Mouse (Mus musculus) hindbrain, embryonic 16.5 days (tissue): ENCODE results near the gene 3425401B19Rik. TPM values are rescaled to one million over a fixed set of nuclear protein-coding genes. Genes with fewer than 3 reads are reported as not detected.

Source experiments
- ATAC-seq: fragments of 200-750 bp; cut with Nextera tagmentation; 2 replicates; pipeline ENCODE4 v1.8.0; 2017; ENCODE audit warnings: moderate TSS enrichment, moderate library complexity
- H3K27ac ChIP-seq: fragments of 300-500 bp; sonication (generic); 2 replicates; pipeline ENCODE4 v1.5.1; 2014; ENCODE audit warnings: low read depth, mild to moderate bottlenecking, control low read depth, low read length, moderate library complexity
- H3K27me3 ChIP-seq: fragments of 300-500 bp; sonication (generic); replicated peaks from 2 replicates; pipeline ENCODE4 v1.6.1; 2014; ENCODE audit warnings: low read length; ENCODE audit not compliant: control insufficient read depth, insufficient read depth
- H3K36me3 ChIP-seq: fragments of 300-500 bp; sonication (generic); 2 replicates; pipeline ENCODE4 v1.6.1; 2014; ENCODE audit warnings: mild to moderate bottlenecking, low read length, moderate library complexity, mixed read lengths; ENCODE audit not compliant: control insufficient read depth, insufficient read depth
- H3K4me1 ChIP-seq: fragments of 300-500 bp; sonication (generic); 2 replicates; pipeline ENCODE4 v1.6.1; 2014; ENCODE audit warnings: low read depth, low read length; ENCODE audit not compliant: control insufficient read depth, insufficient read depth
- H3K4me2 ChIP-seq: fragments of 300-500 bp; sonication (generic); 2 replicates; pipeline ENCODE4 v1.6.1; 2014; ENCODE audit warnings: mild to moderate bottlenecking, low read length, control low read depth, moderate library complexity
- H3K4me3 ChIP-seq: fragments of 300-500 bp; sonication (generic); 2 replicates; pipeline ENCODE4 v1.5.1; 2014; ENCODE audit warnings: mild to moderate bottlenecking, low read length, control low read depth, moderate library complexity
- H3K9ac ChIP-seq: fragments of 300-500 bp; sonication (generic); 2 replicates; pipeline ENCODE4 v1.6.1; 2014; ENCODE audit warnings: low read depth, mild to moderate bottlenecking, control low read depth, low read length, moderate library complexity
- H3K9me3 ChIP-seq: fragments of 300-500 bp; sonication (generic); 2 replicates; pipeline ENCODE4 v1.6.1; 2014; ENCODE audit warnings: mild to moderate bottlenecking, low read length, moderate library complexity; ENCODE audit not compliant: control insufficient read depth
- WGBS: fragments of 180-500 bp; shearing (Covaris S2); extraction: QIAGEN DNeasy Blood & Tissue Kit; methylation state at CpG from one replicate; pipeline ENCODE4 v1.1.7; 2014; 5-methylcytosine and 5-hydroxymethylcytosine counted together
- polyA plus RNA-seq: library from polyadenylated mRNA; unstranded; fragments of >200 nt; fragmentation: Nextera tagmentation; extraction: Ambion mirVana; gene quantifications from 2 replicates; pipeline ENCODE4 v1.2.1, GENCODE M21; 2015

The 3425401B19Rik gene
- polyA plus RNA-seq, 1 experiment from 2014 or later = 0.06 TPM

- no peaks in the 10 kb centered on the region for H3K27me3 ChIP-seq
- 41% methylated on average over 10 of the region's 10 CpGs for WGBS
- H3K27ac ChIP-seq = no peak overlapping the region
- no peaks in the 10 kb centered on the region for H3K36me3 ChIP-seq
- H3K4me3 ChIP-seq = no peak overlapping the region
- no peak for ATAC-seq
- no peak overlapping the region for H3K4me2 ChIP-seq
- H3K9me3 ChIP-seq = no peaks in the 10 kb centered on the region
- H3K4me1 ChIP-seq = no peaks in the 10 kb centered on the region
- H3K9ac ChIP-seq = no peak overlapping the region
Measured at GRCm38 (mm10) chr14:32628584-32628983, 56.5 kb downstream of the 3425401B19Rik start.

DNA sequence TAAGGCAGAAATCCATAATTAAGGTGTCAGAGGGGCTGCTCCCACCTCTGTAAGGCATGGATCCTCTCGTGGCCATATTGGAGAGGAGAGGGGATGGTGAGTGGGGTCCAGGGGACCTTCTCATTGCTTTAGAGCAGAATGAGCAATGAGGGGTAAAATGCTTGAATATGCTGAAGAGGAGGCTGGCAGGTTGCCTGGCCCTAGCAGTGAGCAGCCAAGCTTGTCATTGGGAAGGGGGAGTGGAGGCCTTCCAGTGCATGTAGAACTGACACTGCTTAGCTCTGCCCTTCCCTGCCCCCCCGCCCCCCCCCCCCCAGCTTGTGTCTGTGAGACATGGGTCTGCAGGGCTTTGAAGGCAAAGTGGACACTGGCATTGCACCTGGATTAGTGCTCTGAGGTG lies 57.8 kb downstream of the 3425401B19Rik start:
- no peaks in the 10 kb centered on the region for H3K27me3 ChIP-seq
- no peak overlapping the region for H3K4me3 ChIP-seq
- WGBS = 48% methylated on average over 2 of the region's 2 CpGs
- no peak overlapping the region for H3K9ac ChIP-seq
- H3K4me1 ChIP-seq = no peaks in the 10 kb centered on the region
- H3K4me2 ChIP-seq = no peak overlapping the region
- H3K27ac ChIP-seq = no peak overlapping the region
- ATAC-seq = no peak
- no peaks in the 10 kb centered on the region for H3K9me3 ChIP-seq
- no peaks in the 10 kb centered on the region for H3K36me3 ChIP-seq

GRCm38 (mm10) chr14:32624811-32625210 lies 60.3 kb downstream of the 3425401B19Rik start:
- WGBS = 93% methylated on average over 7 of the region's 7 CpGs
- ATAC-seq = no peak
- no peak overlapping the region for H3K4me3 ChIP-seq
- no peaks in the 10 kb centered on the region for H3K36me3 ChIP-seq
- no peaks in the 10 kb centered on the region for H3K27me3 ChIP-seq
- no peak overlapping the region for H3K27ac ChIP-seq
- no peaks in the 10 kb centered on the region for H3K9me3 ChIP-seq
- H3K4me2 ChIP-seq = no peak overlapping the region
- no peaks in the 10 kb centered on the region for H3K4me1 ChIP-seq
- H3K9ac ChIP-seq = no peak overlapping the region

- H3K9me3 ChIP-seq = no peaks in the 10 kb centered on the region
- no peak for ATAC-seq
- H3K27ac ChIP-seq = no peak overlapping the region
- WGBS = 81% methylated on average over 3 of the region's 3 CpGs
- H3K4me1 ChIP-seq = no peaks in the 10 kb centered on the region
- H3K27me3 ChIP-seq = no peaks in the 10 kb centered on the region
- no peaks in the 10 kb centered on the region for H3K36me3 ChIP-seq
- H3K9ac ChIP-seq = no peak overlapping the region
- no peak overlapping the region for H3K4me2 ChIP-seq
- no peak overlapping the region for H3K4me3 ChIP-seq
Measured at GRCm38 (mm10) chr14:32624245-32624644, 60.8 kb downstream of the 3425401B19Rik start.

GRCm38 (mm10) chr14:32617253-32617652 lies 67.8 kb downstream of the 3425401B19Rik start:
- Histone ChIP-seq H3K9me3 (no peaks in the 10 kb centered on the region), H3K4me2 (no peak overlapping the region), H3K4me1 (no peaks in the 10 kb centered on the region), H3K27ac (no peak overlapping the region), H3K27me3 (no peaks in the 10 kb centered on the region), H3K4me3 (no peak overlapping the region), H3K9ac (no peak overlapping the region), H3K36me3 (no peaks in the 10 kb centered on the region)
- no peak for ATAC-seq
- 94% methylated on average over 5 of the region's 5 CpGs for WGBS

DNA sequence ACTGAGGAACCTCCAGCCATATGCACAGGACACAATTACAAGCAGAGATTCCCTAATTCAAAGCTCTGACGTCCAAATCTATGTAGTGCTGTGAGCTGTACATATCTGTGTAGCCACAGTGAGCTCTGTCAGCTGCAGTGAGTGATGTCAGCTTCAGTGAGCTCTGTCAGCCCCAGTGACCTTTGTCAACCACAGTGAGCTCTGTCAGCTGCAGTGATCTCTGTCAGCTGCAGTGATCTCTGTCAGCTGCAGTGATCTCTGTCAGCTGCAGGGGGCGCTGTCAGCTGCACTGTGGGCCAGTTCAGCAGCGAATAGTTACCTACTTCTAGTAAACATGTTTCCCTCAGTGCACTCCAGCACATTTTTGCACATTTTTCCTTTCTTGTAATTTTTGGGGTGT lies 75.7 kb downstream of the 3425401B19Rik start:
- H3K4me2 ChIP-seq = no peak overlapping the region
- ATAC-seq = no peak
- peaks cover 3% of the 10 kb centered on the region; the same call in 1 of the 2 replicates for H3K4me1 ChIP-seq
- H3K9ac ChIP-seq = no peak overlapping the region
- H3K27me3 ChIP-seq = no peaks in the 10 kb centered on the region
- no peaks in the 10 kb centered on the region for H3K9me3 ChIP-seq
- H3K27ac ChIP-seq = no peak overlapping the region
- no peak overlapping the region for H3K4me3 ChIP-seq
- 25% methylated on average over 3 of the region's 3 CpGs for WGBS
- no peaks in the 10 kb centered on the region for H3K36me3 ChIP-seq

Other genes with a start within 250 kb of the 3425401B19Rik start
- 22.0 and 26.4 TPM in 2 replicates for gene Slc18a3, start 220.4 kb downstream of the 3425401B19Rik start, polyA plus RNA-seq
- 2.8 and 3.3 TPM in 2 replicates for gene Chat, start 219.3 kb downstream of the 3425401B19Rik start, polyA plus RNA-seq
- 24.2 and 24.3 TPM in 2 replicates for gene Ercc6, start 171.8 kb downstream of the 3425401B19Rik start, polyA plus RNA-seq
- gene Prrxl1, start 85.9 kb downstream of the 3425401B19Rik start, polyA plus RNA-seq = 50.8 and 53.8 TPM in 2 replicates
- gene Tmem273, start 100.7 kb upstream of the 3425401B19Rik start, polyA plus RNA-seq = 0.41 and 0.66 TPM in 2 replicates
- gene Fam170b, start 148.7 kb upstream of the 3425401B19Rik start, polyA plus RNA-seq = not detected in 2 replicates
- 14.5 and 16.3 TPM in 2 replicates for gene Vstm4, start 171.5 kb upstream of the 3425401B19Rik start, polyA plus RNA-seq